Mouse (Mus musculus) kidney, embryonic 14.5 days (tissue): ENCODE measurements around the gene Hnf4a. TPM values are rescaled to one million over a fixed set of nuclear protein-coding genes. Genes with fewer than 3 reads are reported as not detected.
"Not testable (repeated sequence)": the region's sequence is repeated elsewhere in the genome, so short reads cannot be mapped to it uniquely, and the experiment has no call there.

Experiments used
- ATAC-seq: fragments of 200-750 bp; cut with Nextera tagmentation; 2 replicates; pipeline ENCODE4 v1.8.0; 2017; ENCODE audit warnings: moderate number of reproducible peaks, mild to moderate bottlenecking, moderate TSS enrichment, moderate library complexity; ENCODE audit not compliant: low FRiP score, low TSS enrichment
- H3K27ac ChIP-seq: fragments of 300-500 bp; sonication (generic); 2 replicates; pipeline ENCODE4 v1.5.1; 2014; ENCODE audit warnings: low read depth, mild to moderate bottlenecking, low read length, moderate library complexity, mixed read lengths
- H3K27me3 ChIP-seq: fragments of 300-500 bp; sonication (generic); 2 replicates; pipeline ENCODE4 v1.6.1; 2014; ENCODE audit warnings: mild to moderate bottlenecking, low read length; ENCODE audit not compliant: control insufficient read depth, insufficient read depth
- H3K36me3 ChIP-seq: fragments of 300-500 bp; sonication (generic); 2 replicates; pipeline ENCODE4 v1.6.1; 2014; ENCODE audit warnings: low read length, mixed read lengths; ENCODE audit not compliant: control insufficient read depth, insufficient read depth
- H3K4me1 ChIP-seq: fragments of 300-500 bp; sonication (generic); 2 replicates; pipeline ENCODE4 v1.6.1; 2014; ENCODE audit warnings: low read length, mixed read lengths; ENCODE audit not compliant: control insufficient read depth, insufficient read depth
- H3K4me2 ChIP-seq: fragments of 300-500 bp; sonication (generic); replicated peaks from 2 replicates; pipeline ENCODE4 v1.6.1; 2014; ENCODE audit warnings: low read depth, mild to moderate bottlenecking, low read length
- H3K4me3 ChIP-seq: fragments of 300-500 bp; sonication (generic); 2 replicates; pipeline ENCODE4 v1.5.1; 2014; ENCODE audit warnings: mild to moderate bottlenecking, low read length
- H3K9ac ChIP-seq: fragments of 300-500 bp; sonication (generic); 2 replicates; pipeline ENCODE4 v1.6.1; 2014; ENCODE audit warnings: low read depth, mild to moderate bottlenecking, low read length, moderate library complexity
- H3K9me3 ChIP-seq: fragments of 300-500 bp; sonication (generic); 2 replicates; pipeline ENCODE4 v1.6.1; 2016; ENCODE audit warnings: low read length; ENCODE audit not compliant: control insufficient read depth
- WGBS: fragments of 180-500 bp; shearing (Covaris S2); extraction: QIAGEN DNeasy Blood & Tissue Kit; methylation state at CpG from one replicate; pipeline ENCODE4 v1.1.7; 2014; 5-methylcytosine and 5-hydroxymethylcytosine counted together
- polyA plus RNA-seq: library from polyadenylated mRNA; unstranded; fragments of >200 nt; fragmentation: Nextera tagmentation; extraction: Ambion mirVana; gene quantifications from 2 replicates; pipeline ENCODE4 v1.2.1, GENCODE M21; 2014

Hnf4a gene
- polyA plus RNA-seq, 1 experiment from 2014 or later = 10.7 TPM

DNA sequence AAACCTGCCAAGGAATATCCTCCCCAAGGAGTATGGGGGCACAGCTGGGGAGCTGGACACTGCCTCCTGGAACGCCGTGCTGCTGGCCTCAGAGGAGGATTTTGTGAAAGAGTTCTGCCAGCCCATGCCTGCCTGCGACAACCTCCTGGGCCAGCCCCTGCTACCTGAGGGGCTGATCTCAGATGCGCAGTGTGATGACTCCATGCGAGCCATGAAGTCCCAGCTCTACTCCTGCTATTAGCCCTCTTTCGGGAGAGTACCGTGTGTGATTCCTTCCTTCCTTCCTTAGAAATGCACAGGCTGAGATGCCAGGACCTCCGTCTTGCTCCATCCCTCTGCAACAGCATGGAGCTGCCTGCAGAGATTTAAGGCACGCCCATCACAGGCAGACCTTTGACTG is 108.8 kb downstream of the Hnf4a start:
- Histone ChIP-seq H3K27me3 (no peaks in the 10 kb centered on the region), H3K27ac (no peak overlapping the region), H3K4me3 (no peak overlapping the region), H3K9me3 (no peaks in the 10 kb centered on the region), H3K4me2 (no peak overlapping the region), H3K4me1 (no peaks in the 10 kb centered on the region), H3K36me3 (peaks cover 79% of the 10 kb centered on the region), H3K9ac (no peak overlapping the region)
- ATAC-seq = no peak
- WGBS = 94% methylated on average over 9 of the region's 9 CpGs

DNA sequence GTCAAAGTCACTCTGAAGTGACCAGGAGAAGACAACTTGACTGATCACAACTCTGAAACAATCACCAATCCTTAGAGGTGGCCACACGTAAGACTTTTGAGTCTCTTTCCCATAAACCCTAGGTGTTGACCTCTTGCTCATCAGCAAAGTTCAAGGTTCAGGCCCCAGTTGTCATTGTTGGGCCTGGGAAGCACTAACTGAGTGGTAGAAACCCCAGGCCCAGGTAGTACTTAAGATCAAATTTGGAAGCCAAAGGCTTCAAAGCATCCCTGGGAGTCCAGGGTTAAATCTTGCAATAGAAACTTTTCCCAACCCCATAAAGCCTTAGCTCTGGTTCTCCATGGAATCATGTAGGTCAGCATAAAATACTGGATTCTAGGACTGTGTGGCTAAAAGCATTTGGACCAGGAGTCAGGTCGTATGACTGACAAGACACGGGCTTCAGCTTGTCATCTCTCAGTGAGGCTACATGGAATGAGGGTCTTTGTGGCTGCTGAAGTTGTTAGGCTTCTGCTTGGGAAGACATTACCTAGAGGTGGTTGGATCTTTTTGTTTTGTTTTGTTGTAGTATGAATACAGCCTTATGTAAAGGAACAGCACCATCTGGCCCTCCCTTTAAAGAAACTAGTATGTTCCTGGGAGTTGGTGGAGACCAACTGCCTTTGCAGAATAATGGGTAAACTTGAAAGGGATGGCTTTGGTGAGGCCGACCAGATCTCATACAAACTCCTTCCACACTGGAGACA is 109.5 kb downstream of the Hnf4a start:
- Histone ChIP-seq H3K9ac (no peak overlapping the region), H3K36me3 (peaks cover 82% of the 10 kb centered on the region)
- no peak for ATAC-seq

DNA sequence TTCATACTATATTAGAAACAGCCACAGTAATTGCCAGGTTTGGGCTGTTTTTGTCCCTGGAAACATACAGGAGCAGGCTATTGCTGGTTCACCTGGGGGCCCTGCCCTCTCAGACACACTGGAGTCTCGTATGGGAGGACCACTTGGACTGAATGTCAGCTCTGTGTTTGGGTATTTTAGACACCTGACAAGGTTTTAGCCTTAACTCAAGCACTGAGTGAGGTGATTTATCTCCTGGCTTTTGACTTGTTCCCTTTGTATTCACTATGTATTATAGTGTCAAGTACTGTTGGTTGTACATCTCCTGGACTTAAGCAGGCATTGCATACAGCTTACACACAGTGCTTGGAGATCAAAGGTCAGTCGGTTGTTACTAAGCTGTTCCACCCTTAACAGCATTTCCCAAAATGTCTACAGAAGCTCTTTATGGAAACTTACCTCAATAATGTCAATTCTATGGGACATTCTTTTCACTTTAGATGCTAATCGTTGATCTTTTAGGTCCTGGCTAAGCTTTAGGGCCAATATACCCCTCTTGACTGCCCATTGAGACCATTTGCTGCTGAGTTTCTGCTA is 110.1 kb downstream of the Hnf4a start:
- no peak overlapping the region for H3K4me2 ChIP-seq
- no peaks in the 10 kb centered on the region for H3K4me1 ChIP-seq
- no peak for ATAC-seq
- H3K27ac ChIP-seq = no peak overlapping the region
- no peak overlapping the region for H3K9ac ChIP-seq
- 82% methylated on average over 3 of the region's 3 CpGs for WGBS
- H3K4me3 ChIP-seq = no peak overlapping the region
- no peaks in the 10 kb centered on the region for H3K27me3 ChIP-seq
- H3K36me3 ChIP-seq = peaks cover 85% of the 10 kb centered on the region
- no peaks in the 10 kb centered on the region for H3K9me3 ChIP-seq

More for the DNA sequence above, 109.5 kb downstream of the Hnf4a start:
- Histone ChIP-seq H3K27ac (no peak overlapping the region), H3K4me2 (no peak overlapping the region), H3K4me1 (no peaks in the 10 kb centered on the region), H3K4me3 (no peak overlapping the region), H3K9me3 (no peaks in the 10 kb centered on the region), H3K27me3 (no peaks in the 10 kb centered on the region)
- WGBS = 92% methylated on average over 4 of the region's 4 CpGs

DNA sequence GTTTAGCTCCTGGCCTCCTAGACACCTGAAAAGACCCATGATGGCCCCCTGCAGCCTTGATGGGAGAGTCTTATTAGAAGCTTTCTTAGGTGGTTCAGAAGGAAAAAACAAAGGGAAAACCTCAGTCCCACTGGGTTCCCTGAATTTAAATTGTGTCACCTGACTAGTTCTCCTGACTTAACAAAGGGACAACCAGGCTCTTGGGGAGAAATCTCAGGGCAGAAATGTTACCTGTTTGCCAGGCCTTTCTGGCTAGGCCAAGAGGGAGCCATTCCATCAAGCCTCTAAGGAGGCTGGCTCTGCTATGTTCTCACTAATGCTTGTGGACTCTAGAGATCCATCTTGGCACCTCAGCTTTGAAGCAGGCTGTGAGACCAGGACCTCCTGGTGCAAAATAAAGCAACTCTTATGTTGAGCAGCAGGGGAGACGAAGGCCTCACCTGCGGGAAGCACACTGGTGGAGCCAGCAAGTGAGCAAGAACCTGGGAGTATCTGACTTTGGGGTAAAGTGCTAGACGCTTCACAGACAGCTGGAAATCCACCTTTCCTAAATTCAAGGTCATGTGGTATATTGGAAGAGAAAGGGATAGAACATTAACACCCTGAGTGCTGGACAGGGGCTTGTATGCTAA is 110.7 kb downstream of the Hnf4a start:
- H3K4me3 ChIP-seq = no peak overlapping the region
- WGBS = 75% methylated on average over 3 of the region's 3 CpGs
- ATAC-seq = no peak
- H3K36me3 ChIP-seq = peaks cover 82% of the 10 kb centered on the region
- no peaks in the 10 kb centered on the region for H3K9me3 ChIP-seq
- no peak overlapping the region for H3K4me2 ChIP-seq
- H3K4me1 ChIP-seq = no peaks in the 10 kb centered on the region
- H3K27me3 ChIP-seq = no peaks in the 10 kb centered on the region
- no peak overlapping the region for H3K9ac ChIP-seq
- H3K27ac ChIP-seq = no peak overlapping the region

DNA sequence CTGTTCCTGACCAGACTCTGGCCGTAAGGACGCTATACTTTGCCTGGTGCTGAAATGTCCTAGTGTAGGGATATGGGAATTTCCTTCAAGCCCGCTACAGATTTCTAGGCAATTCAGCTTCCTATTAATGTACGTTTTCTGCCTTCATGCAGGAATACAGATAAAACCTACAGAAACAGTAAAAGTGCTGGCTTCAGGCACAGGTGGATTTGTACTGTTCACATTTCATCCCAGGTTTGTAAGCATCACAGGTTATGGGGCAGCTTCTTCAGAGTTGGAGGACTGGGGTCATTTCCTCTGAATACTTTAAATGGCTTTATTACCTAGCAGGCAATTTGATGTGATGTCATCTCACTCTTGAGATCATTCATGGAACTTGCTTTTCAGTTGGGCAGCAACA is 111.3 kb downstream of the Hnf4a start:
- Histone ChIP-seq H3K9me3 (no peaks in the 10 kb centered on the region), H3K4me3 (no peak overlapping the region), H3K4me2 (no peak overlapping the region), H3K27ac (no peak overlapping the region), H3K36me3 (peaks cover 80% of the 10 kb centered on the region), H3K9ac (no peak overlapping the region), H3K27me3 (no peaks in the 10 kb centered on the region), H3K4me1 (no peaks in the 10 kb centered on the region)
- WGBS = 91% methylated on average over 4 of the region's 4 CpGs
- ATAC-seq = no peak

DNA sequence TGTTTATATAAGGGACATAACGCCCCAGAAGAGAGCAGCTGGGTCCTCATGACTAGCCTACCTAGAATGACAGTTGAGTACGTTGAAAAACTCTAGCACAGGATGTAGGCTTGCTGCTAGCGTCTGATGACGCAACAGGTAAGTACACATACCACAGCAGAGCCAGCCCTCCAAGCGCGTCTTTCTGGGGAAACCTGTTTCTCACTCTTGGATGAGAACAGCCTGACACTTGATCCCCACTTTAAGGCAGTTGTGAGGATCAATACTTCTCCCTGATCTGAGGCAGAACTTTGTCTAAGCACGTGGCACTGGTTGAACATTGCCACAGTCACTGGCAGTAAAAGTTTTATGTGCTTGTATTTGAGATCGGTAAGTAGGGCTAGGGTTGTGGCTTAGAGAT is 113.8 kb downstream of the Hnf4a start:
- 91% methylated on average over 8 of the region's 8 CpGs for WGBS
- Histone ChIP-seq H3K4me3 (no peak overlapping the region), H3K4me2 (no peak overlapping the region), H3K27ac (no peak overlapping the region), H3K9me3 (no peaks in the 10 kb centered on the region), H3K27me3 (no peaks in the 10 kb centered on the region), H3K36me3 (peaks cover 79% of the 10 kb centered on the region), H3K9ac (no peak overlapping the region), H3K4me1 (no peaks in the 10 kb centered on the region)
- ATAC-seq = no peak

DNA sequence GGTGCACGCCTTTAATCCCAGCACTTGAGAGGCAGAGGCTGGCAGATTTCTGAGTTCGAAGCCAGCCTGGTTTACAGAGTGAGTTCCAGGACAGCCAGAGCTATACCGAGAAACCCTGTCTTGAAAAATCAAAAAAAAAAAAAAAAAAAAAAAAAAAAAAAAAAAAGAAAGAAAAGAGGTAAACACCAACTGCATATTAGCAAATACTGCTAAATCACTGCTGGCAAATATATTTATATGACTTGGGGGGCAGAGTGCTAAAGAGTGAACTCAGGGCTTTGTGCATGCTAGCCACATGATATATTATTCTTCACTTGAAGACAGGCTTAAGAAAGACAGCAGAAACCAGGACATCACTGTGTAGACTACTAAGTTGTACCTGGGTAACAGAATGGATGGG is 114.8 kb downstream of the Hnf4a start:
- not testable (repeated sequence) for H3K9me3 ChIP-seq, H3K27me3 ChIP-seq, H3K9ac ChIP-seq, ATAC-seq, H3K4me1 ChIP-seq, H3K4me3 ChIP-seq, H3K4me2 ChIP-seq, H3K27ac ChIP-seq
- WGBS = 97% methylated on average over 3 of the region's 3 CpGs
- peaks cover 82% of the 10 kb centered on the region for H3K36me3 ChIP-seq
